Mouse (Mus musculus) R1 (cell line): ENCODE data around the gene Dennd1b.

ENCODE experiments used
- DNase-seq: peaks from one replicate; pipeline ENCODE4 v3.0.0-alpha.2; 2018; ENCODE audit warnings: low read depth, low spot score

Gene Dennd1b

DNA sequence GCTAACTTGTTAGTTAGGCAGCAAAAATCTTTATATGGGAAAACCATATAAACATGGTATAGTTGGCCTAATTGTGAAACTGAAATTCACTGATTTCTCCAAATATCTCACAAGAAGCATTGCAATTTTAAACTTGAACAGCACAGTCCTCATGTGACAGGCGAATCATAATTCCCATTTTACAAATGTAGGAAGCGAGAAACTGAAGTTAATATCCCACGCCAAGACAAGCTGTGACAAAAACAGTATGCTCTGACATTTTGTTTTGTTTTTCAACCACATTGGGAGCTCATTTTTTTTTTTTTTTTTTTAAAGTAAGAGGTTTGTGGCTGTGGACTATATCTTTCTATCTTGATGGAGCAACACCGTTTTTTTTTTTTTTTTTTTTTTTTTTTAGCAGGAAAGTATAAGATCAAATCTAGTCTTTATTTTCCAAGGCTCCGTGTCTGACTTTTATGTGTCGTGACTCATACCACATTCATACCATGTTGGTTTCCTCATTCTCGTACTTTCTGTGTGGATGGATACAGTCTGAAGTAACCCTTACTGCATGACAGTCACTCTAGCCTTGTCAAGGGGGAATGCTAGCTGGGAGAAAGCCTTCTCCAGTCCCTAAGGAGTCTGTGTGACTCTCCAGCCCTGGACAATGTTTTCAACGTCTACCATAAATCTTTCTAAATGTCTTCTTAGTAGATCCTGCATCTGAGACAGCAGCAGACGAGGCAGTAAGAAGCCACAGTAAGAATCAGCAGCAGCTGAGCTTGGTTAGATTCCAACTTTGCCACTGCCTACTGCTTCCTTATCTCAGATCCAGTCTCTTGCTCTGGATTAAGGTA lies 751 bp upstream of the Dennd1b start:
- DNase-seq, result no peak

DNA sequence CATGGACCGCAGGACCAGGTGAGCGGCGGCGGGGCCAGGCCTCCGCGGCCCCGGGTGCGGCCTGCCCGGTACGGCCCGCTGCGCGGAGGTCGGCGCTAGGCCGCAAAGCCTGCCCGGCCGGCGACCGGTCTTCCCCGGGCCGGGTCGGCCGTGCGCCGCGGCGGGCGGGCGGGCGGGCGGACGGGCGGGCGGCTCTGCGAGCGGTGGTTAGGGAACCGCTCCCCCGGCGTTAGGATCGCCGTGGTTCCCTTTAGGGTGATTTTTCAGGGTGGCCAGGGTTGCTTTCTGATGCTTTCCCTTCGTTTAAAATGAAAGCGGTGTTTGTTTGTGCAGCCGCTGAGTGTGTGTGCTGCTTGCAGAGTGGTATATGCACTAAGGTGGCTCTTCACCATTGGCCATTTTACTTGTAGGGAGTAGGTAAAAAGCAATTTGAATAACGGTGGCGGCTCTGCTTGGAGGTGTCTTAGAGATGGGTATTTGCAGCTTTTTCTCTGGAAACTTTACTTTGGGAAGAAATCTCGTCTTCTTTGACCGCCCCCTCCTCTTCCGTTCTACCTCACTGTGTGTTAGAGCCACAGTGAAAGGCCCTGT lies 728 bp downstream of the Dennd1b start:
- peak; percentile 76 for DNase-seq

DNA sequence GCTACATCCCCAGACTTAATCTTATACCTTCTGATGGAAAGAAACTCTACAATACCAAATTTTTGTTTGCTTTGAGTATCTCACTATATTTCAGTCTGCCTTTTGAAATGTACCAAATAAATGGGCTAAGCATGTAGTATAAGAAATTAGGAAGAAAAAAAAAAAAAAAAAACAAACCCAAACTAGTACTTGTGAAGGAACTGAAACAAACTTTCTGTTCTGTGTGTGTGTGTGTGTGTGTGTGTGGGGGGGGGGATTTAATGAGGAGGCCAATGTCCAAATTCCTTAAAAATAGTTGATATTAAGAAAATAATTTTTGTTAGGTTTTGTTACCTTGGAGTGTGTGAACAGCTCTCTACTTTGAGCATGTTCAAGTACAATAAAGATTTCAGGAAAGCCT lies 1.8 kb downstream of the Dennd1b start:
- no peak for DNase-seq

DNA sequence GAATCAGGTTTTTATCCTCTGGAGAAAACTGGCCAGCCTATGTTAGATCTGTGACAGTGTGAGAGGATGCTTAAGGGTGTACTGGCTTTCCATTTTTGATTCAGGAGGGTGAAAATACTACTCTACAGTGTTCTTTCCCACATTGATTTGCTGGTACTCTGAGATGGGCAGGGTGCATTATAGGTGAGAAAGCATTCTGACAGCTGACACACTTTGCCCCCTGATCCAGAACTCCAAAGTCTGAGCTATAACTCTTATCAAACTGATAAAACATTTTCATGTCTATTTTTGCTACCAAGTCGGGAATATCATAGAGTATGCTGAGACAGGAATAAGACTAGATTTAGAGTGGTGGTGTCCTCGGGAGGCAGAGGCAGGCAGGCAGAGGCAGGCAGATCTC lies 2.3 kb downstream of the Dennd1b start:
- DNase-seq, result no peak

DNA sequence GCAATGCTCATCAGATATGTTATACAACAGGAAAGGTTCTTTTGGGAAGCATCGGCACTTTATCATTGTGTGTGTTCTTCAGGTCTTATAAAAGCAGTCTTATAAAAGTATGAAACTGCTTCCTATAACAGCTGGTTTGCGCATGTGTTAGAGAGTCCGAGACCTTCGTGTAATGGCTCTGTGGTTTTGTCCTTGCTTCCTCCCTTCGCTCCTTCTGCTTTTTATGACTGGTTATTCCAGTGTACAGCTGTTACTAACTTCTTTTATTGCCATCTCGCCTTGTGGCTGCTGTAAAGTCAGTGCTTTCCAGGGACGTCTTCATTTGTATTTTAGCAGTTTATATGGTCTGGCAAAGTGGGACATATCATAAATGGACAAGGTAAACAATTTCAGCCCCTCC lies 4.2 kb downstream of the Dennd1b start:
- DNase-seq, result no peak

DNA sequence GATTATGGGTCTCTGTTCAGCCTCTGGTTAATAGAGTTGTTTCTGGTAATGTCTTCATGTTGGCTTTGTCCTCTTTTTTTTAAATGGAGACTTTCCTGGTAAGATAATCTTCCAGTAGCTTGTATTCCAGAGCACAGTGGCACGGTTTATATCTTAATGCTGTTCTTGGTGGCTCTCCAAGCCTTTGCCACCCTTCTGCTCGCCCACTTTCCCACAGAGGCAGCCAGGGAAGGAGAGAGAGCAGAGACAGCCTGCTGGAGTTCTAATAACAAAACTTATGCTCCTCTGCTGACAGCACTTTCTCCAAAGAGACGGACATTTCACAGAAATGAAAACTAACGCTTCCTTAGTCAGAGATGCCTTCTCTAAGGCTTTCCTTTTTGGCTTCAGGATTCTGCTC lies 6.8 kb downstream of the Dennd1b start:
- DNase-seq, result no peak

DNA sequence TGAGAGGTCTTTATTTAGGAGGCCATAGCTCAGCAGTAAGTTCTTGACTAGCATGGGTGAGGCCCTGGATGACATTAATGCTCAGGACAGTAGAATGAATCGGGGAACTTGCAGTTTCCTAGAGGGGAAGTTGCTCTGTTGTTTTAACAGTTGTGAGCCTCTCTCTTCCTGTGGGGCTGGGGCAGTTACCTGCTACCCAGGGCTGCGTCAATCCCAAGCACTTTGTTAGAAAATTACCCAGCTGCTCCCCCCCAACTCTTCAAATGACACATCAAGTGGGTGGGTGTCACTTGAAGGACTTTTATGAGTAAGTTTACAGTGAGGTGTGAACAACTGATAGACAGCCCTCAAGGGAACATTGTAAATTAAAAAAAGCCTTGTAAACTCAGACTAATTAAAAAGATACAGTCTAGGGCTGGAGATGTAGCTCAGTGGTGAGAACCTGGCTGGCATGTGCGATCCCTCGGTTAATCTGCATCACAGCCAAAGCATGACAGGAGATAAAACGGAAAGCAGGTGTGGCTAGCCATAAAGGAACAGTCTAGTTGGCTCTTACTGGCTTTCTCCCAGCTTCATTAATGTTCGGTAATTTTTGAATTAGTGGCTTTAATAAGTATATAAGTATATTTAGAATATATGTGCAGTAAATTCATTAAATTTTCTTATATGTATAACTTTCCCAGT lies 10.4 kb downstream of the Dennd1b start:
- no peak for DNase-seq

DNA sequence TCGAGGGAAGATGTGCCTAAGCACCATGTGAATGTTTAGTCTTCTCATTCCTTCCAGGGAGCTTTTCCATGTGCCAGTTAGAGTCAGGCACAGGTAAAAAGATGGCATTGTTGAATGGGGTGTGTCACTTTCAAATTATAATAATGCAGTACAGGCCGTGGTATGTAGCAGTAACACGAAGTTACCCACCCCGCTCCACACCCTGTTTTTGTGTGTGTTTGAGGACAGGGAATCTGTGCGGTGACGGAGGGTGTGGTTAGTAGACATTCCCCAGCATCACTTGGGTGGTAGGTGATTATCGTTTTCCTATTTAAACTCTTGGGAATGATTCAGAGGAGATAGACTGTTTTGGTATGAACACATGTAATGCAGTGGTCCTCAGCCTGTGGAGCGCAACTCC lies 11.6 kb downstream of the Dennd1b start:
- peak; percentile 80 for DNase-seq

DNA sequence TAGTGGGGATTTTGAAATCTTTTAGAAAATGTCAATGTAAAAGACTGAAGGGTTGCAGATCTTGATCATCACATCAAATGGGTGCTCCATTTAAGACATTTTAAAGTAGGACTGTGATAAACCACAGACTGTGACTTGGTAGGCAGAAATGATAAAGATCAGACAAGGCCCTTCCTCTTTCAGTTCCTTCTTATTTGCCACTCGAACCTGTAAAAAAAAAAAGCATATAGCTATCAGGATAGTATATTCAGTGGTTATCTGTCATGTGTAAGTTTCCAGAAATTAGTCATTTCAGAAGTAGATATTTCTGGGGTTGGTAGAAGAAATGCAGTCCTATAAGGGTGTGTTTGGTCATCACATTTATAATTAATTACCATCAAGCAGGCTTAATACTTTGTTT lies 12.7 kb downstream of the Dennd1b start:
- DNase-seq, result no peak

DNA sequence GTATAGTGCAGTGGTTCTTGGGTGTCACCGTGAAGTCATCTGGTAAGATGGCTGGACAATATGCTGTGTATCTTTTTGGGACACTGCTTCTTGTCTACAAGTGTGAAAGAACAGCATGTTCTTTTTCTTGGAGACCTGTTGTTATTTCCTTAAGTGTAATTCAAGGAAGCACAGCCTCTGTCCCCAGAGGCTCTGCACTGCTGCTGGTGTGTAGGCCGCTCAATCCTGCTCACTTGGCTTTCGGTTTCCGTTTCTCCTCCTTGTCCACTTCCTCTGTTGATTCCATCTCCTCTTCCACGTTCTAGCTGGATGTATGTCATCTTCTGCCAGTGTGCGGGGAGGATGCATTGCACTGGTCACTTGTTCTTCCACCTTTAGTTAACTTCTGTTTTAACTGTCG lies 19.0 kb downstream of the Dennd1b start:
- DNase-seq, result no peak

DNA sequence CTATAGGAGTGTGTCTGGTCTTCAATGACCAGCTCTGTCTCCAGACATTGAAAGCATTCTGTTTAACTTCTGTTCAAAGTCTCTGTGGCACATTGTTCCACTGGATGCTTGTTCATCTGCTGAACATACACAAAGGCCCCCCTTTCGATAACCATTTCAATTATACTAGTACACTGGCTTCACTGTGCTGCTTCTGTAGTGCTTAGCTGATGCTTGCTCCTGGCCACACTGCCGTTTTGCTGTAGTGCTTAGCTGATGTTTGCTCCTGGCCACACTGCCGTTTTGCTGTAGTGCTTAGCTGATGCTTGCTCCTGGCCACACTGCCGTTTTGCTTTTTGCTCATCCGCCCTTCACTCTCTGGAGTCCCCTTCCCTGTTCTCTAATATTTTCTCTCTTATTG lies 19.4 kb downstream of the Dennd1b start:
- DNase-seq, result no peak

DNA sequence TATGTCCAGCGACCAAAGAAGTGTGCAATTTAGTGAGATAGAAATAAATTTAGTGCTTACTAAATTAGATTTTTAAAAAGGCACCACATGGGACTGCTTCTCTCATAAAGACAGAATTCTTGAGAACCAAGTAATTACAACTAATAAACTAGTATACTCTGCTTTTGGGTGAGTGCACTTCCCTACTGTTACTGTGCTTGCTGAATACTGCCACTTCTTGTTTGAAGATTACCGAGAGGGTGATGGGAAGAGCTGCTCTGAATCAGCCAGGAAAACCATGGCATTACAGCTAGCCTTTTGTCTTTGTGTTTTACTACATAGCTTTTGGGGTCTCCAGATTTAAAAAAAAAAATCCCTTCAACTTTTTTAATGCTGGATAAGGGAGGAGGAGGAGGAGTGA lies 19.8 kb downstream of the Dennd1b start:
- no peak for DNase-seq

DNA sequence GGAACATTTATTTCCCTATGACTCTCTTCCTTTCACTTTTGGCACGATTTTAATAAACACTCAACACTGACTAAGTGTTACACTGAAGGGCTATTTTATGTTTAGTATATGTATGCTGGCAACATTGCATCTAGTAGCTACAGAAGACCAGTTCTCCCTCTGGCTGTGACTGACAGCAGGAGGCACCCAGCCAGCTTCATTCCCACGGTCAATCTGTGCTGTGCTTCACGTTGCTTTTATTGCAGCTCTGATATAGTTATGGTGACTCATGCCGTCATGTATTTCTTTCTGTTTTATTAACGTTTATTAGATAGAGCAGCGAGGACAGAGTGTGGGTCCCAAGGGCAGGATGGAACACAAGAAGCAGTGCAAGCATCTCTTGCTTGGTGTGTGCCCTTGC lies 20.2 kb downstream of the Dennd1b start:
- DNase-seq, result no peak

DNA sequence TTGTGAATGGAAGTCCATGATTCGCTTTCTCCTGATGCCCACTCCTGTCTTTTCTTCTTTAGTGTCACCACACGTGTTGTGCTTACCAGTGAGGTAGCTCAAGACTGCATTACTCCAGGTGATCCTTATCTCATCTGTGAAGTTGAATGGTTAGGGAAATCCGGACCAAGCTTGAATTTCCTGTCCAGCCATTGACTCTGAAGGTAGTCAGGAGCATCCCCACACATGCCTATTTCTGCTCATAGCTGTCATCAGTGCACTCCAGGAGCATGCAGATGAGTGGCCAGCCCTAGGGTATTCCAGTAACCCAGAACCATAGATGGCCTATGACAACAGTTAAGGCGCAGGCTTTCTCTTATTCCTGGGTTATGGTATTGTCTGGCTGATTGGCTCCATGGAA lies 20.9 kb downstream of the Dennd1b start:
- no peak for DNase-seq

DNA sequence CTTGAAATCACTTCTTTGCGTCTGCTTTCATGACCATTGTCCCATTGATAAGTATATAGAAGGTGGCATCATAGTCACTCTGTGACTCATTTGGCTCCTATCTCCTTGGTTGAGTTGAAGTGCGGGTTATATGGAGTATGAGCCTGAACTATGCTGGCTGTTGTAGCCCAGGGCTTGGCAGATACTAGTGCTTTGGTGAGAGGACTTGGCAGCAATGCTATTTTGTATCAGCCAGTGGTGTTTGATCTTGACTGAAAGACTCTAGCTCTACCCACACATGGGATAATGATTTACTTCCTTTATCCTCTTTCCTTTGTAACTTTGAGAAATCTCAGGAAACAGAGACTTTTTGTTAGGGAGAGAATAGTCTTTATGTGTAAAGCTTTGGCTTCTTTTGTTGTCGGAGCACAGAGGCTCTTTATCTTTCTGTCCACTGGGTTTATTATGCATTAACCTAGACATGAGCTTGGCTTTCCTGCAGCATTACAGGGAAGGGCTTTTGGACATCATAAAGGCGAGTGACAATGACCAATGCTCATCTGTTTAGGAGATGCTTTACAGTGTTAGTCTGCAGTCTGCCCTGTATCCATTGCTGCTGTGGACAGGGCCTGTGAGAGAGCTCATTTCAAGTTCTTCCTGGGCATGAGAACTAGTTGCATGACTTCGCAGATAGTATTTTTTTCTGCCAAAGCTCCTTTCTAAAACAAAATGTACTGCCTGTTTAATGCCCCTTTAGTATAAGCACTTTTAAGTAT lies 29.3 kb downstream of the Dennd1b start:
- no peak for DNase-seq

DNA sequence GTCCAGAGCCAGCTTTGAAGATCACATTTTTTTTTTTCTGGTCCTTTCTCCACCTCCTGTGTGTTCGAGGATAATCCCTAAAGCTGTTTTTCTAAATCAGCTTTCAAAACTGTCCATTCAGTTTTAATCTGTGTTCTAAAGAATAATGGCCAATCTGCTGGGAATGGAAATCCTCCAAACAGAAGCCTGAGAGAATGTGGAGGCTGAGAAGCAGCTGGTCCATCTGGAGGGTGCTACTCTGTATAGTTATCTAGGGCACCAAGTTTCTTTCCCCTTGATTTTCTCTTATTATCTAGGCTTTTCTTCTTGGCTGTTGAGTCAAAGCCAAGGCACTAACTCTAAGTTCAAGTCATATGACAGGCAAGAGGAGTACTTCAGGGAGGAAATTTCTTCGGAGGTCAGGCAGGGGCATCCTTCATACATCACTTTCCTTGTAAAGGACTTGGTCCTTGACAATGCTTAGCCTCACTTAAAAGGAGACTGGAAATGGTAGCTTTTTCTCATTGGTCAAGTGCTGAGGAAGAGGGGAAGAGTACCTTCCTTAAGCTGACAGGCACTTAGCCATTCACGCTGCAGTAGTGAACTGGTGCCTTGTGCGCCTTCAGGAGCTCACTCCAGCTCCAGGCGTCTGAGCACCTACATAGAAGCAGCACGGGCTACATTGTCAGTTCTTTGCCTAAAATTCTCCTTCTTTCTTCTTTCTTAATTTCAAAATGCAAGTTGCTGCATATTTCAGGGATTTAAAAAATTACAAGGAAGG lies 32.6 kb downstream of the Dennd1b start:
- no peak for DNase-seq

DNA sequence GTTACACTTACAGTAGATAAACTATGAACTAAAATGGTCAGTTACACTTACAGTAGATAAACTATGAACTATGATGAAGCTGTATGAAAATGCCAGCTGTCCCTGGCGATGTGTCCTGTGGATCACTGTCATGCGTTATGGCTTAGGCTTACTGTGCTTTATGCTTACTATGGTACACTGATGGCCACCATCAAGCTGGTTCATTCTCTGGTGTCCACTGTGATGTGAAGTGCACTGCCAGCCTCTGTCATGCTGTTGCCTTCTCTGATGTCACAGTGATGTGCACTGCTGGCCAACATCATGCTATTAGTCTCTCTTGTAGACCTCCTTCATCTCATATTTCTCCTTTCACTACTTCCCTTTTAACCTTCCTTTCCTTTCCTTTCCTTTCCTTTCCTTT lies 33.4 kb downstream of the Dennd1b start:
- no peak for DNase-seq

DNA sequence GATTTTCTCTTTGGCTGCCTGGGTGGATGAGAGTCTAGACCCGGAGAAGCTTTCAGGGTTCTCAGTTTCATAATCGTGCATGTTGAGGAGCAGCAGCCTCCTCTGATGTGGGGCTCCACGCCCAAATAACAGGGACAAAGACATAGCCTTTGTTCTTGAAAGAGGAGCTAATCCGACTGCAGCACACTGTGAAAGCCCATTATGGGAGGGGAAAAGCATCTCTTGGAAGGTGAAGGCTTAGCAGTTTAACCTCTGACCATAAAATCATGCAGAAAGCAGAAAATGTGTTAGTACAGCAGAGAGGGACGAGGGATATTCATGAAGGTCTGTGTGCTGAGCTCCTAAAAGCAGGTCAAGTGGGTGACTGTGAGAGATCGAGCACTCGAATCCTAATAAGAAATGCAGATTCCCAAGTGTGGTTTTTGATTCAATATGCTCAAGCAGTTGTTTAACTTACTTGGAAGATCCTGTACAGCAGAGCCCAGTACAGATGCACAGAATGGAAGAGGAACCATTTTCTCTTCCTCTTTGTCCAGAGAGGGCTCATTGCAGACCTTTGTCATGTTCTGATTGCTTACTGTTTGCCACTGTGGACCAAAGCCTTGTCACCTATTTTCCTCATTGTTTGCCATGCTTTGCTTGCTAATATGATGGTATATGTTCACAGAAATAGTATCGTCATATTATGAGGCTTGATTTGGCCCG lies 37.6 kb downstream of the Dennd1b start:
- peak; percentile 51 for DNase-seq

DNA sequence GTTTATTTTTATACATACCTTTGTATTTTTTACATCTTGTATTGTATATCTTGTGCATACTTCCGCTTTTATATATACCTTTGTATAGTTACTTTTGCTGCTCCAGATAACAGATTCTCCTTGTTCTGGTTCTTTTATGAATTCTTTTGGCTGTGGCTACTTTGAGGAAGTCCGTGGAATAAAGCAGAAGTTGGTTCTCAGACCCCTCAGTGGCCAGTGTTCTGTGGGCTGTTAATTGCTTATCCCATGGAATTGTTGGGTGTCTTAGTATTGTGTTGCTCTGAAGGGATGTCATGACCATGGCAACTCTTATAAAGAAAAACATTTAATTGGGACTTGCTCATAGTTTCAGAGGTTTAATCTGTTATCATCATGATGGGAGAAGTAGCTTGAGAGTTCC lies 40.3 kb downstream of the Dennd1b start:
- no peak for DNase-seq

DNA sequence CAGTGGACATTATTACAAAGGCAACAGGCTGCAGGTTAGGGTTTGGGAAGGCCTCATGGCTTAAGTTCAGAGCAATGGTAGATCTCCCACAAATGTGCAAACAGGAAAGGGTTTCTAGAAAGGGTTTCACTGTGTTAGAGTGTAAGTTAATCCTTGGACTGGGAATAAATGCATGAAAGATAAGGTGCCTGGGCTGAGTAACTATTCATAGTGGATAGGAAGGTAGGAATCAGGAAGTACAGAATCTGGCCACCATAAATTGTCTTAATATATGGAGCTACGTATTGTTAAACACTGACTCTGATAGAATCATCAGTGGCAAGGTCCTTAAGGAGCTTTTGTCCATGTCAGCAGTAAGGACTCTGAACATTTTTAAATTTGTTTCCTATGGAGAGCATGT lies 42.8 kb downstream of the Dennd1b start:
- no peak for DNase-seq

DNA sequence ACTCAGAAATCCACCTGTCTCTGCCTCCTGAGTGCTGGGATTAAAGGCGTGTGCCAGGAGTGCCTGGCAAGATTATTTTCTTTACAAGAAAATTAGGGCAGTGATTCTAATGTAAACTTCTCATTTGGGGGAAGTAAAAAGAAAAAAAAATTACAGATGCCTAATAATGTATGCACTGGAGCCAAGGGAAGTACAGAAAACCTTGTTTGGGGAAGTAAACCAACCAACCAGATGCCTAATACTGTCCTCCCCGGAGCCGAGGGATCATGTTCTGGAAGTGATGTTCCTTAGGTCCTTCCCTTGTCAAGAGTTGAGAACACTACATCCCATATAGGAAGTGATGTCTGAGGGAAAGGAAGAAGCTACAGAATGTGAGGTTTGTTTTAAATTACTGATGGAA lies 44.2 kb downstream of the Dennd1b start:
- DNase-seq, result no peak
